Mouse (Mus musculus): ENCODE results near the gene Mfap3.
A peak's percentile ranks its signal among the peaks of the same experiment; 100 is the strongest.
"Not testable (repeated sequence)": the region's sequence is repeated elsewhere in the genome, so short reads cannot be mapped to it uniquely, and the experiment has no call there.

Mfap3 gene

DNA sequence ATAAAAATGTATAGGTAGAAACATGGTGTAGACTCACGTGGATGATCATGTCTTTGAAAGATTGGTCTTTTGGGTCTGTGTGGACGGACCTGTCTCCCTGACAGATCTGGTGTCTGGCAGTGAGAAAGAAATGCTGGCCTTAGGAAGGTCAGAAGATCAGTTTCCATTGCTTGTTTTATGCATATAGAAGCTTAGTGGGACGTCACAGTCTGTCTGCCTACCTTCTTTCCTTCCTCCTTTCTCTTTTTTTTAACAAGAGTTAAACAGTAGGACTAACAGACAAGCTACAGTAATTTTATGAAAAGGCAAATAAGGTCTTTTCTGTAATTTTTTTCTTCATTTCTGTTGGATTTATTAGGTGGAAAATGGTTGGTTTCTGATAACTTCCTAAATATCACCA is 10.6 kb downstream of the Mfap3 start:
- no peak for DNase-seq (ENCODE audit: low read depth, low spot score)

DNA sequence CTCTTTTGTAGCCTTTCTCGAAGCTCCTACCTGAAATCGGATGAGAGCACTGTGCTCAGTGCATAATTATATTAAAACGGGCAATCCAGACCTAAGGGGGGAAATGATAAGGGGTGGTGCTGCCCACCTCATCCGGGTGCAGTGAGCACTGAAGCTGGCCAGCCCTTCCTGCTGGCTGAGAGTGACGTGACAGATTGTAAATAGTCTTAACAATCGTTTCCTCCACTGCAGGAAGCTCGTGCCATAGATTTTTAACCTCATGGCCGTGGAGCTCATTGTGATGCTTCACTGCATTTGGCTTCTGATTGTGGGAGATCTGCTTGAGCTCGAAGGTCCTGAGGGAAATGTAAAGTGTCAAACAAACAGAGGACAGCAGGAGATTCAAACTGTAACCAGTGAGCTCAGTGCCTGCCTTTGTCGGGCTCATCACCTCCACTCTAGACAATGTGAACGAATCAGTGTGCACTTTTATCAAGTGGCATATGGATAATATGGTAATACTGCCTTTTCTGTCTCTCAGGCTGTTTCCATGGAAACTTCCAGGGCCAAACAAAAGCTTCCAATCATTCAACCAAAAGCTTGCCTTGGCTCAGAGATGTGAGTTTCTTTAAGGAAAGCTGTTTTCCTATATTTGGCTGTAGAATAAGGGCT is 13.0 kb downstream of the Mfap3 start:
- peak; percentile 81 for DNase-seq (ENCODE audit: low read depth, low spot score)

DNA sequence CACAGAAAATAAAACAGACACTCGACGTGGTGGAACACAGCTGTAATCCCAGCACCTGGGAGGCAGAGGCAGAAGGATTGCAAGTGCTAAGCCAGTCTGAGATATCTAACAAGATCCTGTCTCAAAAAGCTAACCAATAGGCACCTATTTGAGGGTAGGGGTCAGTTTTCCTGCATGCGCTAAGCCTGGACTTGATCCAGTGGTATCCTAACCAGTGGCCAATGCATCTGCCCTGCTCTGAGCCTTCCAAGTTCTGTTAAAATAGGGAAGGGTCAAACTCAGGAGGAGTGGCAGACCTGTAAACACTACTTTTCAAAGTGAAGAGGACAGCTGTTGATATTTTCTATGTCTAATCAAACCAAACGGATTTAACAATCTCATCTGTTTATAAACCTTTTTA is 13.8 kb downstream of the Mfap3 start:
- DNase-seq (ENCODE audit: low read depth, low spot score) = no peak

DNA sequence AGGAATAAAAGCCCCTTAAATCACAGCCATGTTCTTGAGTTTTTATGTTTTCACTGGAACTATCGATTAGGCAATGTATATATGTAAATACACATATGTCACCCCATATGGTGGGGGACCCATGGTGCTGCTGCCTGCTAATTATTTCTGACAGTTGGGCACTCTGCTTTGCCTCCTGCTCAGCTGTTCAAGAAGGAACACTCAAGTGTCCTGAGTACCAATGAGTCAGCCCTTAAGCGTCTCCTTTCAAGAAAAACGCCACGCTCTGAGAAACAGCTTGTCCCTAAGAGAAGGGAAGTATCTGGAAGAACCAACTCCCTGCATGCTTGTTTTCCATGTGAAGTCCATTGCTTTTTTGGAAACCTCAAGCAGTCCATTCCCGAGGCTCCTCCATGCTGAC is 17.4 kb downstream of the Mfap3 start:
- DNase-seq (ENCODE audit: low read depth, low spot score) = no peak

DNA sequence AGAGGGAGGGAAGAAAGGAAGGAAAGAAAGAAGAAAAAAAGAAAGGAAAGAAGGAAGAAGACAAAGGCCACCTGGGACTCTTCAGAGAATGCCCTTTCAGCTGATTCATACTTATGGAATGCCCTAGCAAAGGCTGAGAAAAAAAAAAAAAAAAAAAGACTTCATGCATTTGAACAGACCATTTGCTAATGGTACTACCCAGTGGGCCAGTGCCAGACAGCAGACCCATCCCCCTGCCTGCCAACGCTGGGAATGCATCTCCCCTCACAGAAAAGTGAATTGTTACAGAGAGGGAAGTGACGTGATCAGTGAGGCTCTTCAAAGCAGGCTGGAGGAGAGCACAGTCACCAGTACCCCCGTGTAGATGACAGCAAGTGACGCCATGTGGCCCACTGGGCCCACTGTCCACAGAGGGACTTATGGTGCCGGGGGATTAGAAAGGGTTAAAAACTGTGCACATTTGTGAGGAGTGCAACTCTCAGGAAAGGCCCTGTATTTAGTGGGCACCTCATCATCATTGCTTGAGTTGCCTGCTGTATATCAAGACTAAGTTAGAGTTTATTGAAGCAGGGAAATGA is 21.5 kb downstream of the Mfap3 start:
- DNase-seq (ENCODE audit: low read depth, low spot score) = no peak

DNA sequence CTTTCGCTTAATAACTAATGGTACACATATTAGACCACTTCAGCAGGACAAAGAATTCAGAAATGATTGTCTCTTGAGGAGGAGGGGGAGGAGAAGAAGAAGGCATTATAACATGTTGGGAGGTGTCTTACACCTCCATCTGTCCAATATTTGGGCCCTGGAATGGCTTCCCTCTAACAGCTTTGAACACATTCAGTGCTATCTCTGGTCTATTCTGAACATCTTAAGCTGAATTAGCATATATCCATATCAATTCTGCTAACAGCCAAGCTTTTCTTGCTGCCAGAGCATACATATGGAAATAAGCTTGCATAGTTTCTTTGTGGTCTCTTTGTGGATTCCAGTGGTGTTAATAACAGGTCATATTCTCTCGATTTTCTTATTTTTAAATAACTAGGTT is 22.2 kb downstream of the Mfap3 start:
- no peak for DNase-seq (ENCODE audit: low read depth, low spot score)

DNA sequence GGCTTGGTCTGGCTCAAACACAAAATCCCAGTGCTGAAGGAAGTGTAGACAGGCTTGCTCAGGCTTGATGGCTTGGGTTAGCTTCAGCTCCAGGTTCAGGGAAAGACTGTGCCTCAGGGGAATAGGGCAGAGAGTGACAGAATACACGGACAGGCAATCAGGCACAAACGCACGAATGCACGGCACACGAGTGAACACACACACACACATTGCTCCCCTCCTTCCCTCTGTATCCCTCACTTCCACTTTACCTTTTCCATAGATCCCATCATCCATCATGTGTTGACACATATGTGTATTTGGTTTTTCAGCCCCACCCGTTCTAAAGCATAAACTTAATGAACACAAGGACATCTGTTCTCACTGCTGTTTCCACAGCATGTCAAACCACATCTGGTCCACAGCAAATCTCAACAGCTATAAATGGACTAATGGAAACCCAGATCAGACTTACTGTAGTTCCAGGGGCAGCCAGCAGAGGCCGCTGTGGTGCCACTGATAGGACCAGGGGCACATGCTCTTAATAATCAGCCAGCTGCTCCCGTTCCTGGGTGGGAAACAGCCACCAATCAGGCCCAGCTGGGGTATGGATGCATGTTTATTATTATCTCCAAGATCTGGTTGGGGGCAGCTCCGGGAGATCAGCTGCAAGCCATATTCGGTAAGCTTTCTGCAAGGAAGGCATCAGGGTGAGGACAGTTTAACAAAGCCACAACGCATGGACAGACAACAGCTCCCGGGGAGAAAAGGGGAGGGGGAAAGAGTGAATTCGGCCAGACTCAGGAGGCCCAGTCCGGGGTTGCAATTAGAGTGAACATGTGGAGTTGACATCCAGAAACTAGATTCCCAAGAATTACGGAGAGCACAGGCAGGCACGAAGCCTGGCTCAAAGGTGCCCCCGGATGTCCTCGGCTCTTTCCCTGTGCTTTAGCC is 30.4 kb downstream of the Mfap3 start:
- peak; percentile 70 for DNase-seq (ENCODE audit: low read depth, low spot score)

DNA sequence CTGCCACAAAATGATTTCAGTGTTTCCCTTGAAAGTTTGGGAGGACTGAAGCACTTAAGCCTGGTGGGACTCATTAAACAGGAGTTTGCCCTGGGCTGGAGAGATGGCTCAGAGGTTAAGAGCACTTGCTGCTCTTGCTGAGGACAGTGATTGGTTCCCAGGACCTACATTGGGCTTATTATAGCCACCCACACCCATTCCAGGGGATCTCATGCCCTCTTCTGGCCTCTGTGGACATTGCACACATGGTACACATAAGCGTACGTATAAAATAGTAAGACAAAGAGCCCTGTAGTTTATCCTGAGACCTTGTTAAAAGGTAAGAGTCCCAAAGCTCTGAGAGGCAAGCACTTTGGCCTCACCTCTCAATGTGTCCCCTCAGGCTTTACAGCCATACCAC is 31.8 kb downstream of the Mfap3 start:
- DNase-seq (ENCODE audit: low read depth, low spot score) = peak; percentile 53

DNA sequence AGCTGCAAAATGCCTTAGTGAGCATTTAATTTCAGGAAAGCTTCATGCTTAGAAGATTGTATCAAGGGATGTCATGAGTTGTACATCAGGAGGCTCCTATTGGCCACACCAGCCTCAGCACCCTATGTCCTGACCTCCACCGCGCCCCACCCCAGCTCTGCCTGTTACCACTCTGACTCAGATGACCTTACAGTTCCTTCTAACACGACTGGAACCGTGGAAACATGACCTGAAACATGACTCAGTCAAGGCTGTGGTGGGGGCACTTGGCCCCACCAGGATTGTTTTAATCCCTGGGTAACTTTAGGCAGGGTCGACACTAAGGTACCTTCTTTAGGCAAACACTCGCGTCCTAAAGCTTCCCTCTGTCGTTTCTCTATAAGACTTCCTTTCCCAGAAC is 32.6 kb downstream of the Mfap3 start:
- no peak for DNase-seq (ENCODE audit: low read depth, low spot score)

DNA sequence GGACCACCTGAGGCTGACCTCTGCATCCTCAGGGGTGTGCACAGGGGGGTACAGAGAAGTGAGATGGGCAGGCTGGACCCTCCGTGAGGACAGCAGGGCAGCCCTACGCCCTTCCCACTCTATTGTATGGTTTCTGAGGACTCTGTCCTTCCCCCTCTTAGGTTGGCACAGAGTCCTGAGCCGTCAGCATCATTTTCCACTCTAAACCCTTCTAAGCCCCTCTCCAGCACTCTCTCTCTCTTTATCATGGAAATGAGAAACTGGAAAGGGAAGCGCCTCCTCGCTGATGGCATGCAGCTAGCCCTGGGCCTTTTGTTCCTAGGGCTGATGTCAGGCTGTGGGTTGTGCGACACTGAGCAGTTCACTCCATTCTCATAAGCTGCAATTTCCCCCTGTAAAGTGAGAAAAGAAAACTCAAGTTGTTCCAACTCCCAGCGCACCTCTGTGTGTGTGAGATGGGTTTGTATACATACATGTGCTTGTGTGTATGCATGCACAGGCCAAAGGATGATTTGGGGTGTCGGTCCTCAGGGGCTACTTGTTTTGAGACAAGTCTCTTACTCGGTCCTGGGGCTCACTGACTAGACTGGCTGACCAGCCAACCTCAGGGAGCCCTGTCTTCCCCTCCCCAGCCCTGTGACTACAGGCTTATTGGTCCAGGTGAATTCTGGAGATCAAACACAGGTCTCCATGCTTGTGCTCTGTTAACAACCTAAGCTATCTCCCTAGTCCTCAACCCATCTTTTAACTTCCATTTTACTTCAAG is 34.7 kb downstream of the Mfap3 start:
- DNase-seq (ENCODE audit: low read depth, low spot score) = no peak

DNA sequence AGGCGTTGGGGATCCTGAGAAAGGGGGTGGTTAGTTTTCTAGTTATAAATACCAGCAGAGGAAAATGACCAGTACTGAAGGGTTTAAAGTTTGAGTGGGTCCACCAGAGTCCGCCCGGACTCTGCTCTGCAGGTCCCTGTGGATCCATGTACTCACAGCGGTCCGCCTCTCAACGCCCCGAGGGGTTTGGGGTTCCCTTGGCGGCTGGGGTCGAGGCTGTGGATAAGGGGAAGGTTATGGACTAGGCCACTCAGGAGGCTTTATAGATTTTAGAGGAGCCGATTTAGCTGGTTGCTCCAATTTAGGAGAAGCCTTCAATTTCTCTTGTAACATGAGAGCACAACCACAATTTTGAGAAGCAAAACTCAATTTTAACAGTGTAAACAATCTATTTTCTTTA is 39.5 kb downstream of the Mfap3 start:
- not testable (repeated sequence) for DNase-seq (ENCODE audit: low read depth, low spot score)

DNA sequence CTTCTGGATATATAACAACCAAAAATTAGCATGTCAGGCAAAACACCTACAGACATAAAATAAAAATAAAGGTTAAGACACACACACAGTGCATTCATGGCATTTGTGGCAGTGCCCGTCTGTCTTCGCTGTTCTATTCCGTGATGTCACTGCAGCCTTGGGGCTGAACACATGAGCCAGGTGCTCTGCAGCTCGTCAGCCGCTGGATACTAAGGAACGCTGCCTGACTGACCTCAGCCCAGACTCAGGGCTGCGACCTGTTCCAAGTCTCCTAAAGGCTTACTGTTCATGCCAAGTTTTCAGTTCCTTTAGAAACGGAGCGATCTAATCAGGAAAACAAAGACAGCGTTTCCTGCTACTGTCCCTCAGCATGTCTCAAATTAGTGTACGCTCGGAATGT is 46.1 kb downstream of the Mfap3 start:
- DNase-seq (ENCODE audit: low read depth, low spot score) = no peak

DNA sequence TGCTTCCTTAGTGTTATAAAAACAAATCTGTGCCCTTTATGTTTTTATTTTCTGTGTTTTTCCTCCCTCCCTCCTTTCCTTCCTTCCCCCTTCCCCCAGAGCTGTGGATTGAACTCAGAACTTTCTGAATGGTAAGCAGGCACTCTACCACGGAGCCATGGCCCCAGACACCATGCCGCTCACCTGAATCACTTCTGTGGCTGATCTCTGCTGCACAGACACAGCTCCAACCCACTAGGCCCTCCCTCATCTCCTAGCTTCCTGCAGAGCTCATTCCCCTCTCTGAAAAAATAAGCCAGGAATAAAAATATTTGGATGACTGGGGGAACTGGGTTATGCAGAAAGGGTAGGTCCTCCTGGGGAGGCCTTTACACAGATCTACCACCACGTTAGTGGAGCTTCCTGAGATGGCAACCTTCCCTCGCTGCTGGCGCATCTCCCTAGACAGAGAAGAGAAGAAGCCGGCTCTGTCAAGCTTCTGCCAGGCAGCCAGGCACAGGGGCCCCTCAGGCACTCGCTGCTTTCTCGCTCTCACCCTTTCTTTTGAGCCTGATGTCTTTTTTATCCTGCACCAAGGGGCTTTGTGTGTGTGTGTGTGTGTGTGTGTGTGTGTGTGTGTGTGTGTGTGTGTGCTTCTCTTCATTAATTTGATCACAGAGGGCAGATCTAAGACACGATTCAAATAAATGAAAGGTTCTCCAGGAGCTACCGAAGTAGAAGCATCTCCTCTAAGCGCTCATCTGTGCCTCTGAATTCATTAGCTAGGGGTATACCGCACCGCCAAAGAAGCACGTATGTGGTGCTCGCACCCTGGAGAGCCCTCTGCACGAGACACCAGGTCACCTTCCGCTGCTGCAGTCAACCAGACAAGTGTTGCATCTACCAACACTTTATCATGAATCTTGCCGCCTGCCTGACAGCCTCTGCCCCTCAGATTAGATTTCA is 47.9 kb downstream of the Mfap3 start:
- DNase-seq (ENCODE audit: low read depth, low spot score) = no peak

DNA sequence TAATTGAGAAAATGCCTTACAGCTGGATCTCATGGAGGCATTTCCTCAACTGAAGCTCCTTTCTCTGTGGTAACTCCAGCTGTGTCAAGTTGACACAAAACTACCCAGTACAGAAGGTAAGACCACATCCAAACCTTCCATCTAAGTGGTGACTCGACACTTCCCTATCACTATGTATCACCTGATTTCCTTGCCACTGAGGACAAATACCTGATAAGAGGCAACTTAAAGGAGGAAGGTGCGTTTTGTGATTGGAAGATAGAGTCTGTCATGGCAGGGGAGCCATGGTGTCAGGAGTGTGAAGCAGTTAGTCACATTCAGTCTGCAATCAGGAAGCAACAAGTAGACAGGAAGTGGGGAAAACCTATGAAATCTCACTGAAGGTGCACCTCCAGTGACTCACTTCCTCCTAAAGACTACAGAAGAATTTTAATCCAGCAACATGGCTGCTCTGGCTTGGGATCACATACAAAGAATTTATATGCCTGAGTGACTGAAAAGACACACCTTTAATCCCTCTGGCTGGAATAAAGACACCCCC is 50.6 kb downstream of the Mfap3 start:
- no peak for DNase-seq (ENCODE audit: low read depth, low spot score)

DNA sequence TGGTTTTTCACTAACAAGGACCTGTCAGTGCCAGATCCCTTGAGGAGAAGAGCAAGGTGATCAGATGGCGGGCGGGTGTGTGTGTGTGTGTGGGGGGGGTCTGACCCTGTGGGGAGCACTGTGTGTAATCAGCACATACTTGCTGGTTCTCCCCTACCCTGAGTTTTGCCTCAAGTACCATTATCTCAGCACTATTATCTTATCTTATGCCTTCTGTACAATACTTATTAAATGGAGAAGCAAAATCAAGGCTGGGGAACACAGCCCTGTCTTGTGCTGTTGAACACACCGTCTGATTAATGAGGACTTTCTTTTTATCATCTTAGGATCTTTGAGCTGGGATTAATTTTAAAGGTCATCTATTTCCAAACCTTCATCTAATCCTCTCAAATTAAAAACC is 52.6 kb downstream of the Mfap3 start:
- DNase-seq (ENCODE audit: low read depth, low spot score) = no peak

DNA sequence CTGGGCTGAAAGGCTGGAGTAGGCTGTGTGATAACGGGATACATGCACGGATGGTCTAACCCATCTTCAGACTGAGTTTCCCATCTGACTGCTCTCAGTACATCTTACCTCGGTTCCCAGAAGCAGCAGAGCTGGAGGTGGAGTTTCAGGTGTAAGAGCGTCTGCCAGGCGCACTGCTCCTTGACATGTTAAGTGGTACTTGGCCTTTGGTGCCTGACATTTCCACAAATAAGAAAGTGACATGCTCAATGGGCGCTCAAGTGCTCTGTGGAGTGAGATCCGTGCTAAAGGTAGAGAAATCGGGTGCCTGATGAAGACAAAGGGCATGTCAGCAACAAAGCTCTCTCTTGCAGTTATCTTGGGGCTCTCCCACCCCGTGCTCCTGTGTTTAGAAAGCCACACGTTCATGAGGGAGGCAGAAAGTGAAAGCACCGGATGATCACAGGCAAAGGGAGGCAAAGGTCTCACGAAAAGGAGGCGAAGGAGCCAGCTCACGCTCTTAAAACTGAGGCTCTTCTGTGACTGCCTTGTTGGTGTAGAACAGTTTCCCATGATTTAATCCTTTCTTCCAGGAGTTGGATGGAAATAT is 55.3 kb downstream of the Mfap3 start:
- DNase-seq (ENCODE audit: low read depth, low spot score) = no peak

DNA sequence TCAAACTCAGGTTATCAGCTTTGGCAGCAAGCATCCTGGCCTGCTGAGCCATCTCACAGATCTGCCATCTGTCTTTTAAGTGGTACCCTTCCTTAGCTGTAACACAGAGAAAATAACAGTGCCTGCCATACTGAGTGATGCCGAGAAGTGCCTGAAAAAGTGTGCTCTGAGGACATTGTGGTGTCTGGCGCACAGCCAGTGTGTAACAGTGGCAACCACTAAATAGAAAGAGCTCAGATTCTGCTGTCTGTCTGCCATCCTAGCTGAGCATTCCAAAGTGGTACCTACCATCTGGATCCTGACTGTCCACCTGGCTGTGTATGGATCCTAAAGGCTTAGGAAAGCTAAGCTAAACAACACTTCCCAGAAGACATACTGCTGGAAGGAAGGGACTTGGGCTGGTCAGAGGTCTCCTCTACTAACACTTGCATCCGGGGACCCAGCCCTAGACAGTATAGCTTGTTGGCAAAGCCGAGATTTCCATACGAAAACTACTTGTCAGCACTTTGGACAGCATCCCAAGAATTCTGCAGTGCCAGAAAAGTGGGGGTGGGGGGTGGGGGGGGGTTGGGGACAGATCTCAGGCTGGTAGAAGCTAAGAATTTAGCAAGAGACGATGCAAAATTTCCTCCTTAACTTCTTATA is 58.5 kb downstream of the Mfap3 start:
- DNase-seq (ENCODE audit: low read depth, low spot score) = peak; percentile 57

DNA sequence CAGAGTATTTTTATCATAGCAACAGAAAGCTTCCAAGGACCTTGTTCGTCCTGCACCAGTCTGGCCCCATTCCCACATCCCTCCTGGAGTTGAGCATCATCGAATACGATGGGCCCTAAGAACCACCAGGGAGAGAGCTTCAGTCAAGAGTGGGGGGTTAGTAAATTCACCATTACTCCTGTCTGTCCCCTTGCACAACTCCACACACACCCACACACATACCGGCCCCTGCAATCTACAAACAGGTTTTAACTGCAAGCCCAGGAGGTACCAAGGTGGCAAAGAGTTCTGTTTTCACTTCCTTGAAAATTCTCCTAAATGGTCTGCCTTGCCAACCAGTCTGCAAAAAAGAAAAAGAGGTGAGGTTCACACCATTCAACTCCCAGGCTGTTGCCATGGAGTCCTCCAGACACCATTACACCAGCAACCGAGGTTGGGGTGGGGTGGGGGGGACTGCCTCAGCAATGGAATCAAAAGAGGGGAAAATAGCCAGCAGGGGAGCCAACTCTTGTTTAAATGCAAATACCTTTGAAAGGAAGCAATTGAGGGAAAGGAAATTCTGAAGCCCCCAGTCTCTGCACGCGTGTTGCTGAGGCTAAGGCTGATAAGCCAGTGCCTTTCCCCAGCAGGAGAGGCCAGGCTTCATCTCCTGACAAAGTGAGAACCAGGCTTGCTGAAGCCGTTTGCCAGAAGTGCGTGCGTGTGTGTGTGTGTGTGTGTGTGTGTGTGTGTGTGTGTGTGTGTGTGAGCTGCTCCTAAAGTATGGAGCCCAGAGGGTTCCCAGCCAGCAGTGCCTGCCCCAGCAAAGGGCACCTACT is 64.6 kb downstream of the Mfap3 start:
- DNase-seq (ENCODE audit: low read depth, low spot score) = peak; percentile 98
